Mouse (Mus musculus) spleen, postnatal 10 days (tissue): ENCODE data around the gene Dand5.
A peak's percentile ranks its signal among the peaks of the same experiment; 100 is the strongest.
"Not testable (repeated sequence)": the region's sequence is repeated elsewhere in the genome, so short reads cannot be mapped to it uniquely, and the experiment has no call there.

ENCODE experiments used
- DNase-seq, 2 experiments: peaks; one replicate each; pipeline ENCODE4 v3.0.0; 2021 to 2022; ENCODE audit warnings: low spot score in 2 of 2

Gene Dand5

DNA sequence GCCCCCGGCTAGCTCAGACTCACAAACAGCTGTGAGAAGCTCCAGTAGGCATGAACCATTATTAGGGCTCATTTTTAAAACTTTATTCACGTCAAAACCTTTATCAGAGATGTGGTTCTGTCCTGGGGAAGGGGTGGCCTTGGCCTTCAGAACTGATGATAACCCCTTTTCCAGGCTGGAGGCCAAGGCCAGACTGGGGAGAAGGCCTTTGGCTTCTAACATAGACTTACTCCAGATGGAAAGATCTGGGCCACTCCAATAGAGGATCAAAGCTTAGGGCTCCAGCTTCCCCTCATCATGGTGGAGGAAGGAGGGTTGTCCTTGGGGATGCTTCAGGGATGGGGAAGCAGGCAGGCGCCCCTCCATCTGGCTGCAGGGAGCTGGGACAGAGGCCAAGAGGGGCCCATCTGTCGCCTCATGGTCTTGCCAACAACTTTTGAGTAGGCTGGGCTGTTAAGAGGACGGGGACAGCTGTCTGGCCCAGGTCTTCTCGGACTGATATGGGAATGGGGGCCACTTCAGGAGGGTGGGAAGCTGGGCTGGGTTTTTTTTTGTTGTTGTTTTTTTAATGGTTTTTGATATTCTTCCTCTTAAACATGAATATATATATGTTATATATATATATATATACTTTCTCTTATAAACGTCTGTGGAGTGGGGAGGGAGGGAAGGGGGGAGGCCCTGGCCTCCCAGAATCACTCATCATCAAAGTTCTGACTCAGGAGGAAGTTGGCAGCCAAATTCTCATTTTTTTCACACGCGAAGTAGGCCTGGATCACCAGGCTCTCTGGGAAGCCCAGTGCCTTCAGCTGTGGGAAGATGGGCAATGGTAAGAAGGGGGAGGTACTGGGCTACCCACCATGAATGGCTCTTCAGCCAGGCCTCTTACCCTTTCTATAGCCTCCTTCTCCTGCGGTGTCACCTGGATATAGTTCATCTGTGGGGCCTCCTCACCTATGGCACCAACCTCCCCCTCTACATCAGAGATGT, 12.5 kb upstream of the Dand5 start:
- DNase-seq: peak in 1 of 2 experiments; percentile 32

DNA sequence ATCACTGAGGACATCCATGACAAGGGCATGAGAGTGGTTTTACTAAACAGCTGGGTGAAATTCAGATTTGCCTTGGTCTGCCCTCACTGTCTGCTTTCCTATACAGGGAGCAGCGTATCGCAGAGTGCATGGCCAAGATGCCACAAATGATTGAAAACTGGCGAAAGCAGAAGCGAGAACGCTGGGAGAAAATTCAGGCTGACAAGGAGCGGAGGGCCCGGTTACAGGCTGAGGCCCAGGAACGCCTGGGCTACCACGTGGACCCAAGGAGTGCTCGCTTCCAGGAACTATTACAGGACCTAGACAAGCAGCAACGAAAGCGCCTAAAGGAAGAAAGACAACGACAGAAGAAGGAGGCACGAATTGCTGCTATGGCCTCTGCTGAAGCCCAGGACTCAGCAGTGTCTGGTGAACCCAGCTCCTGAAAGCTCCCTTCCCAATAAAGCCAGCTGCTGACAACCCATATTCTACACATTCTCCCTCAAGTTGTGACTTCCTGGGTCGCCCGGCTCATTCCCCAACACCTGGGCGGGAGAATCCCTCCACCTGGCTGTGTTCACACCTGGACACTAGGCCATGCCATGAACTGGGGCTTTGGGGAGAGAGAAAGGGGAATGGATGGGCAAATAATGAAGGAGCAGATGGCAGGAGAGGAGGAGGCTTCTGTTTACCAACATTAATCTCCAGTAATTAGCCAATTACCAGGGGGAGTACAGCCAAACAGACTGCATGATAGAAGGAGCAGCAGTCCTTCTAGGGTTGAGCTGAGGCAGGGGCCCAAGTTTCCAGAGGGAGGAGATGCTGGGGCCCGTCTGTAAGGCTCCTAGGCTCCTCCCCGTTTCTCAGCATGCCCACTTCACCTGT, 11.6 kb upstream of the Dand5 start:
- DNase-seq: no peak

DNA sequence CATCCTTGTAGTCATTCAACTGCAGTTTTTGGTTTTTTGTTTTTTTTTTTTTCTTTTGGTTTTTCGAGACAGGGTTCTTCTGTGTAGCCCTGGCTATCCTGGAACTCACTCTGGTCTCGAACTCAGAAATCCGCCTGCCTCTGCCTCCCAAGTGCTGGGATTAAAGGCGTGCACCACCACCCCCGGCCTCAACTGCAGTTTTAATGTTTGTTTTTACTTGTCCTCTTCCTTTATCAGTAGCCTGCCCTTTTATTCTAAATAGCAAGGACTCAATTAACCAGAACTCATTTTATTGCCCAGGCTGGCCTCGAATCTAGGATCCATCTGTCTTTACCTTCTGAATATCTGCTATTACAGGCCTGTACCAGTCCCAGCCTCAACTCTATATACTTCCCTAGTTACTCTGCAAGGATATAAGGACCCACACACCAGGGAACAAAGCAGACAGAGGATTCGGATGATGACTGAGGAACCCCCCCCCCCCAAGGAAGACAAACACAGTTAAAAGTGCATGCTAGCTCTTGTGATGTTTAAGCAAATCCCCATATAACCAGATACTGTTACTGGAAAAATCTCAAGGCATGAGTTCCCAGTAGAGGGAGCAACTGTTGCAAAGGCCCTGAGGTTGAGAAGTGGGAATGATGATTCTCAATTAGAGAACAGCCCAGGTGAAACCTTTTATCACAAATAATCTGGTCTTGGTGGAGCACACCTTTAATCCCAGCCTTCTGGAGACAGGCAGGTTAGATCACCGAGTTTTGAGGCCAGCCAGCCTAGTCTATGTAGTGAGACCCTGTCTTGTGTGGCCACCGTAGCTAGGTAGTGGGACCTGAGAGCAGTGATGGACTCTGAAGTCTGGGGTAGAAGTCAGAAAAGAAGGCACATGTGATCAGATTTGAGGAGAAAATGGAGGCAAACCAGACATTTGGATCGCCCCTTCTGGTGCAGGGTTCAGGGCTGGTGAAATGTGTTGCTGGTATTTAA, 10.4 kb upstream of the Dand5 start:
- peak in 1 of 2 experiments; percentile 38 for DNase-seq

DNA sequence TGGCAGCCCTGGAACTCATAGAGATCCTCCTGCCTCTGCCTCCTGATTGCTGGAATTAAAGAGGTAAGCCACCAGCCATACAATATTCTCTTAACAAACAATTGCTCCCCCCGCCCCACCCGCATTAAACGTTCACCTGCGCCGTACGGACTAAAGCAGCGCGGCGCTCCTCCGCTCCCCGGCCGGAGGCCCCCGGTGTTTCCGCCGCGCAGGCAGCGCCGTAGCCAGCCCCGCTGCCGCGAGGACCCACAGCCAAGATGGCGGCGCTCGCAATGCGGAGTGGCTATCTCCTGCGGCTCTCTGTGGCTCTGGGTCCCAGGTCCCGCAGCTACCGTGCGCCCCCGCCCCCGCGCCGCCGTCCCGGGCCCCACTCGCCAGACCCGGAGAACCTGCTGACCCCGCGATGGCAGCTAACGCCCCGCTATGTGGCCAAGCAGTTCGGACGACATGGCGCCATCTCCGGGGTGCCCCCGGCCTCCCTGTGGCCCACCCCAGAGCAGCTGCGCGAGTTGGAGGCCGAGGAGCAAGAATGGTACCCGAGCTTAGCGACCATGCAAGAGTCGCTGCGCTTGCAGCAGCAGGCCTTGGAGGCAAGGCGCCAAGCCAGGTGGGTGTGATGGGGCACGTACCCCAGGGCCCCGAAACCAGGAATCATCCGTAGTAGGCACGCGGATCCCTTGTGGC, 9.6 kb upstream of the Dand5 start:
- DNase-seq: peak; percentile 93

GRCm38 (mm10) chr8:84831490-84831889, 8.9 kb upstream of the Dand5 start, which contains the start of gene Gadd45gip1:
Gadd45gip1 (plus strand) TSS chr8:84831522.
- DNase-seq: peak; percentile 68 to 83

- not testable (repeated sequence) for DNase-seq
These were observed 3.9 kb upstream of the Dand5 start for GRCm38 (mm10) chr8:84826518-84826917.

- DNase-seq: peak in 1 of 2 experiments; percentile 56
These were observed 3.0 kb upstream of the Dand5 start for GRCm38 (mm10) chr8:84825636-84826035.

GRCm38 (mm10) chr8:84823653-84824052, 1.0 kb upstream of the Dand5 start:
- peak; percentile 51 to 78 for DNase-seq

DNA sequence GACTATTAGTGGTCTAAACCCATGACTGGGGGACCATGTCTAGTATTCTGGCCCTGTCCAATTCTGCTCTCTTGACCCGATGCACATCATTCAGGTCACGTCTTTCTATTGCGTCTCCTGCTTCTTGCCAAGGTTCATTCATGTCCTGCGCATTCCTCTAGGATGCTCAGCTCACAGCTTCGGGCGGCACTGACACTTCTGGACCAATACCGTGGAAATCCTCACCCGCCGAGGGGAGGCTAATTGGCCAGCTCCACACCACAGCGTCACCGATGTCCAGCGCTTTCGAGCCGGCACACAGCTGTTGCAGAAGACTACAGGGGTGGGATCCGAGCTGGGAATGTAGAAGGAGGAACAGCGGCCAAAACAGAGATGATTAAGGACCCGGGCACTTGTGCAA, 6.5 kb downstream of the Dand5 start:
- DNase-seq: no peak

DNA sequence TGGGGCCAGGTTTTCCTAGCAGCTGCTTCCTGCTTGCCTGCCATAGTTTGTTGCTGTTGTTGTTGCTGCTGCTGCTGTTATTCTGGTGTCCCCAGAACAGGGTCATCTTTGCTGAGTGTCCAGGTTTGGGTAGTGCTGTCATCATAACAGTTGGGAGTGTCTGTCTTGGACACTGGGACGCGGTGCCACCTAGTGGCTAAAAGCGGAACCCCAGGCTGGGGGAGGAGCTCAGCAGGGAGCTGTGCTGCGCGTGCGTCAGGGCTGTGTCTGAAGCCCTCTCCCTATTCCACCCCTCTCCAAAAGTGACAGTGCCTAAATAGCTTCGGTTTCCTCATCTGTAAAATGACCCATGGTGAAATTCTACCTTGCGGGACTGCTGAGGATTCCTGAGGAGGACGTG, 7.1 kb downstream of the Dand5 start:
- DNase-seq: peak; percentile 98 to 99

DNA sequence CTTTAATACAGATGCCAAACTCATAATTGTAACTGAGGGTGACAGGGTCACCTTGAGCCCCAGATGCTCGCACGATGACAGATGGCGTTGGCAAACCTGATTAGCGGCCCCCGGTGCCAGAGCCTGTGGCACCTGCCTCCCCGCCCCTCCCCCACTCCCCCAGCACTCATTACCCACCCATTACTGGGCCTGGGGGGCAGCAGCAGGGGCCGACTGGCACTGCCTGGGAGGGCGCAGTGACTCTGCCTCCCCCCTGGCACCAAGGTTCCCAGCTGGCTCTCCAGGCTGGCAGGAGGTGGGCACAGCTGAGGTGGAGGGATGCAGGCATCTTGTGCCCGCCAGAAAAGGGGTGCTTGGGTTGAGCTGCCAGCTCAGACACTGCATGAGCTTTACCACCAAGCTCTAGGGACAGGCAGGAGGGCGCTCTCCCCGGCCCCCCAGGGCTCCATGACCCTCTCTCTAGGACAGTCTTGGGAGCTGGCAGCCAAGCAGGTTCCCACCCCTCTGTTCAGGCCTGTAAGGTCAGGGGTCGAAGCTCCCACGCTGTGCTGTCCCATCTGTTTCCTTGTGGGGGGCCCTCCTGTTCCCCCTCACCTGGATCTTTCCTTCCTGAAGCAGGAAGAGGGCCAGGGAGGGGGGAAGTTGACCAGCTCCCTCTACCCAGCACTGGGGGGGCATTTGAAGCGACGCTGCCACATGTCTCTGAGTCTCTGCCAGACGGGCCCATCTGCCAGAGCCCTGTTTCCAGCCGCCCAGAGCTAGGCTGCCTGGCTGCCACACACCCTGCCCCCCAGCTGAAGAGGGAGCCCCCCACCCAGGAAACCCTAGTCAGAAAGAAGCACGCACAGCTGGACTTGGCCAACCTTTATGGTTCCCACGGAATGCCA, 7.8 kb downstream of the Dand5 start:
- DNase-seq: peak in 1 of 2 experiments; percentile 22

GRCm38 (mm10) chr8:84814240-84814554, 8.4 kb downstream of the Dand5 start:
- no peak for DNase-seq

GRCm38 (mm10) chr8:84813830-84814229, 8.8 kb downstream of the Dand5 start:
- DNase-seq: no peak

DNA sequence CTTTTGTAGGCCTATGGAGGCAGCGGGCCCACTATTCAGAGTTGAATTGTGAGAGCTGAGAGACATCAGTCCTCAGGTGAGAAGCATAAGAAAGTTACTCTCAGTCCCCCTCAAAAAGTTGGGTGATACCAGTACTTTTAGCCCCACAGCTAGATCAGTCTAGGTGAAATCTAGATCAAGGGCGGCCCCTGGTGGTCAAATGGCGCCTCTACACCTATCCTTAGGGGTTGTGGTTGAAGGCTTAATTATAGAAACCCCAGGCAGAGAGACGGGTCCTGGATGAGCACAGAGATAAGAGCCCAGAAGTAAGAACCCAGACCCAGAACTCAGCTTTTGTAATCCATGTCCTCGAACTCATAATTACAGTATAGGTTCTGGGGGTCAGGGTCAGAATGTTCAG, 9.6 kb downstream of the Dand5 start:
- DNase-seq: peak; percentile 86 to 92

DNA sequence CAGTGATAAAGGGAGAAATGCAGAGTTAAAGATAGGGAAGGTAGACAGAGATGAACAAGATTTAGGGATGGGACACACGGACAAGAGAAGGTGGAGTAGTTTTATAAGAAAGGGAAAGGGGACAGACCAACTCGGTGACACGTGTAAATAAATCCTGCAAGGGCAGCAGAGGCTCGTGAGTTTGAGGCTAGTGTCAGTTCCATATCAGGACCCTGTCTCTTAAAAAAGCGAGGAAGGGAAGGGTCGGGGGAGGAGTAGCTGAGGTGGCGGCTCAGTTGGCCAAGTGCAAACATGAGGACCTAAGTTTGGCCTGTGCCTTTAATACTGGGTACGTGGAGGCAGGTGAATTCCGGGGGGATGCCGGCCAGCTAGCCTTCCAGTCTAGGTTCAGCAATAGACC, 11.3 kb downstream of the Dand5 start:
- no peak for DNase-seq

- peak; percentile 93 to 94 for DNase-seq
These were observed 11.7 kb downstream of the Dand5 start for GRCm38 (mm10) chr8:84810896-84811295.

DNA sequence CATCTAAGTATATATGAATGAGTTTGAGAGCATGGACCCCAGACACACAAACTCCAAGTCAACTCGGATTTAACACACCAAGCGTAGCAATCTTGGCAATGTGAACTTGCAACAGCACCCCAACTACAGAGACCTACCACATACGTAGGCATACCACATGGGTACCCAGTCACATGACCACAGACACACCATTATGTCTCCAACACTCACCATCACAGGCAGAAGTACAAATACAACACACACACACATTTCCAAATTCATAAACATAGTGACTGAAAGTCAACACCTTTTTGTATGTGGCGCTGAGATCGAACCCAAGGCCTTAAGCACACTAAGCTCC, 12.7 kb downstream of the Dand5 start:
- DNase-seq: no peak

GRCm38 (mm10) chr8:84809109-84809940, 13.3 kb downstream of the Dand5 start:
- no peak for DNase-seq

DNA sequence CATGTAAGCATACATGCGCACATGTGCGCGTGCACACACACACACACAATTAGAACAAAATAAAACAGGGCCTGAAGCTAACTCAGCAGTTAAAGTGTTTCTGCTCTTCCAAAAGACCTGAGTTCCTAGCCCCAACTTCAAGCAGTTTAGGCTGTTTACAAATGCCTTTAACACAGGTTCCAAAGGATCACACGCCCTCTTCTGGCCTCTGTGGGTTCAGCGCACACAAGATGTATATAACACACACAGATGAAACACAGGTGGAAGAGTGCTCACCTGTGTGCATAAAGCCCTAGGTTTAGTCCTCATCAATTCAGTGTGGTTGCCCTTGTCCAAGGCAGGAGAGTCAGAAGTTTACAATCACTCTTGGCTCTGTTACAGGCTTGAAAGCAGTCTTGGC, 16.6 kb downstream of the Dand5 start:
- DNase-seq: no peak
